Mouse (Mus musculus): ENCODE results near the gene C1qtnf3.

The C1qtnf3 gene

DNA sequence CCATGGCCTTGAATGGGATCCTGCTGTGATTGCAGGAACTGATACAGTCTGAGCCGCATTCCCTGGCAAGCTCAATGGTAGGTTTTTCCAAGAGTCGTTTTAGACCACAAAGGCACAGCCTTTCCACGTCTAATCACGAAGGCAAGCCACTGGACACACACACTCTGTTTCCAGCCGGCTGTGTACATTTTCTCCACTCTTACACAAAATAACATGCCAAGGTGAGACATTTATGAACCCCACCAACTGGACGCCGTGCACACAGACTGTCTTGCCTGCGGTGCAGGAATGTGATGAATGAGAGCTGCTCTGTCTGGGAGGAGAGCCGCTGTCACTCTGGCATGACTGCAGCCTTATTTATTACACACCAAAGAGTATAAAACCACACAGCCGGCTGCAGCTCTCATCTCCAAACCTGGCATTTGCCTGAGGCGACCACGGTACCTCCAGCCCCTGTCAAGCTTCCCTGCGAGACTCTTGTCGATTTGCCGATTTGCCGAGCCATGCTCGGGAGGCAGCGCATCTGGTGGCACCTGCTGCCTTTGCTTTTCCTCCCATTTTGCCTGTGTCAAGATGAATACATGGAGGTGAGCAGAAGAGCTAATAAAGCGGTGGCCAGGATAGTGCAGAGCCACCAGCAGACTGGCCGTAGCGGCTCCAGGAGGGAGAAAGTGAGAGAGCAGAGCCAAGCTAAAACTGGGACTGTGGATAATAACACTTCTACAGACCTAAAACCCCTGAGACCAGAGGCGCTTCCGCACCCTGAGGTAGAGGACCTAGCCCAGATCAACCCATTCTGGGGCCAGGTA is at the start of gene C1qtnf3:
Gene C1qtnf3, plus strand, starts transcription at position 382 of the 809 bp plus-strand sequence.
- no peak for DNase-seq (ENCODE audit: low spot score)

DNA sequence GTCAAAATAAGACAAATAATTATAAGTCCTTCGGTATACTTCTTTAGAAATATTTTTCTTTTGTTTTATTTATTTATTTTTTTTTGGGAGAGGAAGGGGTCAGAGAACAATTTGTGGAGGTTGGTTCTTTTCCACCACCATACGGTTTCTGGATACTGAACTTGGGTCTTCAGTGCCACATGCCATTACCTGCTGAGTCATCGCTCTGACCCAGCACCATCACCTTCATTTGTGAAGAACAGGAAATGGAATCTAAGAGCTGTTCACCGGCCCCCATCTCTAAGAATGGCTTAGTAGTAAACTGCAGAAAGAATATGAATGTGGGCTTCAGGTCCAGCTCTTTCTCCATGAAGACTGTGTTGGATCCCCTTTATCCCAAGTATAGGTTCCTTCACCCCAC is 49.8 kb upstream of the C1qtnf3 start:
- DNase-seq (ENCODE audit: low spot score), result no peak

DNA sequence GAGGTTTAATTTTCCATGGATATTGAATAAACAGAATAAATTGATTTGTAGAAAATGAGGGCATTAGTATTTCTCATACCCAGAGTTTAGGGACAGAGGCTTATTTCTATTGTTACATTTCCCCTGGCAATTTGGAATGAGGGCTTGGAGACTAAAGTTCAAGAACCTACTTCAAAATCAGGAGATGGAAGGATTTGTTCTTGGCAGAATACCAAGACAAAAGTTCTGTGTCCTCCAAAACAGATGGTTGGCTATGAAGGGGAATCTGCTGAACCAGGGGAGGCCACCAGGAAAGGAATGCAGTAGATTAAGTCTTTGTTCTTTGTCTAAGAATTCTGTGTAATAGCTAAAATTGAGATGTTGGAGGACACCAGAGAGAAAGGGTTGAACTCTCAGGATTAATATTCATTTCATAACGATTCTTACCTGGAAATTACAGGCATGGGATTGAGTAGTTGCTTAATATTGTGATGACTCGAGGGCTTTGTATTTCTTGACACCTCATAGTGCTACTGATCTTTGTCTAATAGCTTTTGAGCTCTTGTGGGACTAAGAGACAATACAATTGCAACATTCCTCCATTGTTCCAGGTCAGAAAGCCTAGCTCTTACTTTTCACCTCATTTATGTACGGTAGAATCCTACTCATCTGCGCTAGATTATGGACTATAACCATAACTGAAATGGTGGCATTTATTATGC is 35.4 kb upstream of the C1qtnf3 start:
- DNase-seq (ENCODE audit: low spot score), result no peak

DNA sequence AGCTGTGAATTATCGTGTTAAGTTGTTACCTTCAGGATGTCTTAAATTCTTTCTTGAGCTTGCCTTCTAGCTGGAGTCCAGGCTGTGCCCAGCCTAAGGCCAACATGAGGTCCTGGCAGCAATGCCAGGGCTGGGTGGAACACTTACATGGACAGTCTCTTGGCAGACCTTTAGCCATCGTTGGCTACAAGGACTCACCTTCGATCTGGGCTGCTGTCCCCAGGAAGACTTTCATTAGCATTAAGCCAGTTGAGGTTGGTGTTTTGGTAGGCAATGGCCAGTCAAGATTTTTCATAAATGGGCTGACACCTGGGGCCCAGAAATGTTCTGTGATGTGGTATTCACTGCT is 34.8 kb upstream of the C1qtnf3 start:
- DNase-seq (ENCODE audit: low spot score), result no peak

DNA sequence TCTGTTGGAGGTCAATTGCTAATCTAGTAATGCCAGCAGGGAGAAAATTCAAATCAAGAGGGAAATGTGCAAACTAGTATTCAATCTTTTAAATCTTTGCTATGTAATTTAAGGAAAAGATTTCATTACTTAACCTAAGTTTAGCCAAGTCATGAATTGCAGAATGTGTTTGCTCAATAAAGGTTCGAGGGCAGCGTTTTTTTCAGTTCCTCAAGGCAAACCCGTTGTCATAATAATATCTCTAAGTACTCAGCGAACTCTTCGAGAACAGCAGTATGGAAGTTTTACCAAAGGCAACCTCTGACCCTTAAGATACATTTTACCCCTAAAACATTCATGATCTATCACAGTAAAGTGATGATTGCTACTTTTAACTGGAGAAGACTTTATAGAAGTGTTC is 31.9 kb upstream of the C1qtnf3 start:
- DNase-seq (ENCODE audit: low spot score), result no peak

DNA sequence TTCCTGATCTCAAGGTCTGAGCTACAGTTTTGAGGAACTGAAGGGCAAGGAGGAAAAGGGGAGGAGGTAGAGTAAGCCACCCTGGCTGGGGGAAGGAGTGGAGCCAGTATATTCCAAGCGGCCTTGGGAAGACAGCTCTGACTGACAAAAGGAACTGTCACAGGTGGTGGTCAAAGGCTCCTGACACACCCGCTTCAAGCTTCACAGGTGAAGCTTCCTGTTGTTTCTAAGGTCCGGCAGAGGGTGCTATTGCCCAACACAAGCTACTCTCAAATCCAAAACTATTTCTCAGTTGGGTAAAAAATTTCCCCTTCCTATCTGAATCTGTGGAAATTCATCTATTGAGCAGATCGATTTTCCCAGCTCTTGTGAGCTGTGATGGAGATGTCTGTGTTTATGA is 31.1 kb upstream of the C1qtnf3 start:
- no peak for DNase-seq (ENCODE audit: low spot score)

DNA sequence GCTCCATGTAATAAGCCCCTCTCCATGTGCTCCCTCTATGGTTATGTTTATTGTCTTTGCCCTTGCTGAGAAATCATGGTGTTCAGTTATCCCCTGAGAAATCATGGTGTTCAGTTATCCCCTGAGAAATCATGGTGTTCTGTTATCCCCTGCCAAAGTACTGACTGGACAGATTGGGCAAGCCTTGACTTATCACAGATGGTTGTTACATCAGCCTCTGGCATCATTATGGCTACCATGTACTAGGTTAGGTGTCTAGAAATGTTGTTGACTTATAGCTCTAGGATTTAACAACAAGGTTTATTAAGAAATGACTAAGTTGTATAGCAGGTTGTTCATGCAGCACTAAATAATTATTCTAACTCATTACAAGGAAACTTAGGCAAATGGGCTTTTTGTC is 30.1 kb upstream of the C1qtnf3 start:
- no peak for DNase-seq (ENCODE audit: low spot score)

DNA sequence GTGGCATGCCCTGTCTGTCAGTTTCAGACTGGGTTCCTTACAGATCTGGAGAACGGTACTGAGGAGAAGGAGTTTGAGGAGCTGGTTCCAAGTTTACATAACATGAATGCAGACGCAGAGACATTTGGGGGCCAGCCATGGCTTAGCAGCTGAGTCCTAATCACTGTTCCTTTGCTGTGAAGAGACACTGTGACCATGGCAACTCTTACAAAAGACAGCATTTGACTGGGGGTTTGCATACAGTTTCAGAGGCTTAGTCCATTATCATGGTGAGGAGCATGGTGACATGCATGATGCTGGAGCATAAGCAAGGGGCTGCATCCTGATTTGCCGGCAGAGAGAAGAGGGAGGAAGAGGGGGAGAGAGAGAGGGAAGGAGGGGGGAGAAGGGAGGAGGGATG is 29.6 kb upstream of the C1qtnf3 start:
- no peak for DNase-seq (ENCODE audit: low spot score)

DNA sequence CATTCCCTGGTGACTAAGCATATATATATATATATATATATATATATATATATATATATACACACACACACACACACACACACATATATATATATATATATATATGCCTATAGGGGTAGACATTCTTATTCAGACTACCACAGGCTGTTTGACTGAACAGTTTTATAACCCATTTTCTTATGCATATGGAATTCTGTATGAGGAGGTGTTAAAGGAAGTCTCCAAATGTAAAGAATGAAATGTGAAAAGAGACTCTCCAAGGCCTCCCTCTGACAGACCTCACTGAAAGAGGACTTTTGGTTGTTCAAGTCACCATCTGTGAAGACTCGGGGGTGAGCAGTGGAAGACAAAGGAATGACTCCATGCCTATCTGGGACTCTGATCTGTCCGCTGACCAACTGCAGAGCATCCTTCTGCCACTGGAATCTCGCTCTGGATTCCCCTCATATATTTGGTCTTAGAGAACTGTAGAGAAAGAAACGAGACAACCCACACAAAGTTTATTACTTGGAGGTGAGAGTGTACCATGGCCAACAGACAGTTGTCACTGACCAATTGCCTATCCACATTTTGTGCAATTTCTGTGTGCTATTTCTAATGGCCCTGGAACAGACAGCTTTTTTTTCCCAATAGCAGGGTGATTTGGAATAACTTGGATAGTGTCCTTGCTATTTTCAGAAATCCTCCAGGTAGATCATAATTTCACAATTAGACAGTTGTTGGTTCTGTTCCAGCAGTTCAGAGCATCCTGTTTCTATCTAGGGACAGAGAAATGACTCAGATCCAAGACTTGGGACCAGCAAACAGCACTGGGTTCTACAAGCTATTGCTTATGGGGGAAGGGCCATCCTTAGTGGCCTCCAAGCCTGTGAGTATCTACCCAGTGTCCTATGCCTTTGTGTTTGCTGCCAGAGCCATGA is 28.8 kb upstream of the C1qtnf3 start:
- DNase-seq (ENCODE audit: low spot score), result no peak

DNA sequence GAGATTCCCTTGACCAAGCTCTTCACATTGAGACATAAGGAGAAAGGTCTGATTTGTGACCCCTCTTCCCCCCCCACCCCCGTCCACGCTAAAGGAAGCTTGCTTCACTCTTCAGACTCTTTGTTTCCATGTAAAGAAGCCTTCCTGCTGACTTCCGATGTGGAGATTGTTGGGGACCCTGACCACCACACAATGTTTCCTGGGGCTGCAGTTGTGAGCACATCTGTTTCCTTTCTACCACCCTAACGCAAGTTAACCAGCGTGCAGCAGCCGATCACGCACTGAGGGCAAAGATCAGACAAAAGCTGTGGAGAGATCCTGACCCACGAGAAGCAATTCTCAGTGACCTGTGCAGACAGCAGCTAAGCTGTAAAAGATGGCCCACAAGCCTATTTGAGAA is 24.8 kb upstream of the C1qtnf3 start:
- no peak for DNase-seq (ENCODE audit: low spot score)

DNA sequence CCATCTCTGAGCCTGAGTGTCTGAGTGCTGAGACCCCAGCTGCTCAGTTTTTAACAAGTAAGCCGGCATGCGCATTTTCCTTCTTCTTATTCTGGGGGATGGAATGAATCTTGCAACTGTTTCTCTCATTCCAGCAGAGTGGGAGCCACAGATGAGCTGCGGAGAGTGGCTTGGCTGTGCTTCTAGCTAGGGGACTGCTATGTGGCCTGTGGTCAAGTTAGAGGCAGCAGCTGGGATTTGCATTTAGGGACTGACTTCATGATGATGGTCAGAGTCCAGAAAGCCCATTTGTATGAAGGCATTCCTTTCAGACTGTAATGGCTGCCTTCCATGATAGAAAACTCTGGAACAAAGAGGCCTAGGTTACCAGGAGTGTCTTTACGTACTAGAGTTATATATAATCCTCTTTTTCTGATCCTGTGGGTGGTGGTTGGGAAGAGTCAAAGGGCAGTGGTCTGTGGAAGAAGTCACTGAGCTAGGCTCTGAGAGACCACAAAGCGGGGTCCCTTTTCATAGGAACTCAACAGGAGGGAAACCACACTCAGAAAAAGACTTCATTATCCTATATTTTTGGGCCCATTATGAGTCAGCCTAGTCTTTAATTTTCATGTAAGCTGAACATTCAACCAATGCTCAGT is 23.4 kb upstream of the C1qtnf3 start:
- no peak for DNase-seq (ENCODE audit: low spot score)

DNA sequence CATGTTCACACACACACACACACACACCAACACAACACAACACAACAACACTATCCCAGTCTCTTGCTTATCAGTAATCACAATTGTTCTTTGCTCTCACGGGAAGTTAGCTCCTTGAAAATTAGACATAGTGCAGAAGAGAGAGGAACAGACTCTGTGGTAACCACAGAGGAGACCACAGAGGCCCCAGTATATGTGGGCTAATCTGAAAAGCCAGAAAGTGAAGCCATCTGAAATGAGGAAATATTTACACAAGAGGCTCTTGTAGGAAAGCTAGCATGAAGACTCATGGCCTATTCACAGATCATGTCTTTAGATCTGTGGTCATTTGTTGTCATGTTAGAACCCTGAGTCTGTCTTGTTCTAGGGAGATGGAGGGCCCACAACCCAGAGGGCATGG is 18.2 kb upstream of the C1qtnf3 start:
- no peak for DNase-seq (ENCODE audit: low spot score)

DNA sequence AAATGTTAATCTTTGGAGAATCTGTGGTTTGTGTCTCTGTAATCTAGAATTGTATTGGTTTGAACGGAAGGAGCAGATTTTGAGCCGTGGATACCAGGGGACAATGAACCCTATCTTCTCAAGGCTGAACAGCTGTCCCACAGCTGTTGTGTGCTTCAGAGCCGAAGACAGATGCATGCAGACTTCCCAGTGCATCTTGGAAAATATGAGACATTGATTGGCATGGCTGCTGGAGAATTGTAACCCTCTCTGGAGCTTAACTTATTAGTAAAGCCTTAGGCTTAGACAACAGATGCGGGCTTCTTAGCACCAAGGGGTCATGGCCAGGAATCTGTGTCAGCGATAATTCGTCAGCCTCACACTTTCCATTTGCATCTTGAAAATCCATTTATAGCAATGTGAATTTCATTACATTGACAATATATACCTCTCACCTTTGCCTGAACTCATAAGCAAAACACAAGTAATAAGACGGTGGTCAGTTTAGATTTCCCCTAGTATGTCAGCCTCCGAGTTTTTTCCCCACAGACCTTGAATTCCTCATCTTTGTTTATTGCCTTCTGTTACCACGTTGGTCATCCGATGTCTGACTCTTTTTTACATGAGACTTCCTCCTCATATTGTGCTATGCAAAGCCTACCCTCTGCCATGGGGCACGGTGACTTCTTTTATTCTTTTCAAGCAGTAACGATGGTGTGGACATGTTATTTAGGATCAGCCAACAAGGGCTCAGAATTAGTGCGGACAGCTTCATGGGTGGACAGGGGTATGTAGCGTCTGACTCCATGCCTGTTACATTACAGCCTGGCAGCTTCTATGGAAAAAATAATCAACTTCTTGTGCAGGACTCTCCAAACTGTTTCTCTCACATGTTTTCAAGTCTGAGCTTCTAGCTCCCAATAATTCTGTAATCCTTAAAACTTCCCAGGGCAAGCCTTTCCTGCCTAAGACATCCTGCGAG is 11.7 kb upstream of the C1qtnf3 start:
- DNase-seq (ENCODE audit: low spot score), result no peak

DNA sequence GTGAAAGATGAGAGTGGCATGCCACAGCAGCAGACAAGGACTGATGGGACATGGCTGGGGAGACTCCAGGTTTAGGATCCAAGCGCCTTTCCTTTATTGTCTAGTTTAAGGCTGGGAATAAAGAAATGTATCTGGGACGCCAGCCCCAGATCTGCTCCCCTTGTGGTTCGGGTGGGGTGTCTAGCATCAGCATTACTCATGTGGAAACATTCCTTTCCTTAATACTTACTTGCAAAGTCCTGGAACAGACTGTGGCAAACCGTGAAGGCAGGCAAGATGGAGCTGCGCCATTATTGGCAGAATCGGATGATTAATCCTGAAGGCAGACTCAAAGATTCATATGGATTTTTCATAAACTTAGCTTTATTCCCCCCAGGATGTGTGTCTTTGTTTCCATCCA is 10.2 kb upstream of the C1qtnf3 start:
- no peak for DNase-seq (ENCODE audit: low spot score)

DNA sequence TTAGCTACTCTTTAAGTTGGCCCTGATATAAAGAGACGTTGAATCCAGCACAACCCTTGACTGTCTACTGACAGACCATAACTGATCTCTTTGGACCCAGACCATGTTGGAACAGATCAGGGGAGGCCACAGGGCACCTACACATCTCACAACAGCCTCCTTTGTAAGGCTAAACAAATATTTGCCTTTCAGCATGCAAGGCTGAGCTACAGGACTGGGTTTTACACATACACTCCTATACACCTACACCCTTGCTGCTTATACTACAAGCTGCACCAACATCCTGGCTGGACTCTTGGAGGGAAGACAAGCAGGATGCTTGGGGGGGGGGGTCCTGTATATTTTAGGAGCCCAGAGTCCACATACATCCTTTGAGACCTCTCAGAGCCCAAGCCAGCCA is 4.3 kb upstream of the C1qtnf3 start:
- no peak for DNase-seq (ENCODE audit: low spot score)

DNA sequence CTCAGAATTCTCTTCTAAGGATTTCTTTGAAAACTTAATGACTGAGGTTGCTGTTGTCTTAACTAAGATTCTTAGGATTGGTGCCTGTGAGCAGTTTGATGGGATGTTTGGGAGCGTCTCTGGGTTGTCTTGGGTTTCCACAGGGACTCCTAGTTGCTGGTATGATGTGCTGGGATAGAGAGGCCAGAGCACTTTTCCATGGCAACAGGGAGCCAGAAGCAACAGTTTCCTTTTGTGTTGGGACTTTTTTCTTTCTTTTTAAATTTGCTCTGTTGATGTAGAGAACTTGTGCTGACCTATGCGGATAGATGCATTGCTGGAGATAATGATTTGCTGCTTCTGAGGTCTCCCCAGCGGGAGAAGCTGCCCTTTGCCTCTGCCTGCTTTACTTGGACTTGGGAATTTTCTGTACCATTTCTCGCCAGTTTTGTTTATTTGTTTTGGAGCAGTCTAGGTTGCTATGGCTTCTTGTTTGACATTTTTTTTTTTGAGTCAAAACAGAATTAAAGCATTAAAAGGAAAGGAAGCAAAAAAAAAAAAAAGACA is 701 bp downstream of the C1qtnf3 start:
- DNase-seq (ENCODE audit: low spot score), result no peak

DNA sequence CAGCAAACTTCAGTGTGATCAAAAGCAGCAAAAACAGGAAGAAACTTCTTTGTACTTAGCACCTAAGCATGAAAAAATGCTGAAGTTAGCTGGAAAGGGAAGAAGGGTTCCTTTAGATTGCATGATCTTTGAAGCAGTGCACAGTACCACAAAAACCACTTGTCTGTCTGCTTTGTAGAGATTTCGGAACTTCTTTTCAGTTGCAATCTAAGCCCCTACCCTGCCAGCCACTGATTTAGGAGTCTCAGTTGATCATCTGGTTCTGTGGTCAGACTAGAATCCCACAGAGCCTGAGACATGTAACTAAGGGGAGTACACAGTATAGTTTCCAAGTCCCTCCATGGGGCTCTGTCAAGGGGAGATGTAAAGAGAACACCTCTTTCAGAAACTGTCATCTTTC is 1.3 kb downstream of the C1qtnf3 start:
- no peak for DNase-seq (ENCODE audit: low spot score)

DNA sequence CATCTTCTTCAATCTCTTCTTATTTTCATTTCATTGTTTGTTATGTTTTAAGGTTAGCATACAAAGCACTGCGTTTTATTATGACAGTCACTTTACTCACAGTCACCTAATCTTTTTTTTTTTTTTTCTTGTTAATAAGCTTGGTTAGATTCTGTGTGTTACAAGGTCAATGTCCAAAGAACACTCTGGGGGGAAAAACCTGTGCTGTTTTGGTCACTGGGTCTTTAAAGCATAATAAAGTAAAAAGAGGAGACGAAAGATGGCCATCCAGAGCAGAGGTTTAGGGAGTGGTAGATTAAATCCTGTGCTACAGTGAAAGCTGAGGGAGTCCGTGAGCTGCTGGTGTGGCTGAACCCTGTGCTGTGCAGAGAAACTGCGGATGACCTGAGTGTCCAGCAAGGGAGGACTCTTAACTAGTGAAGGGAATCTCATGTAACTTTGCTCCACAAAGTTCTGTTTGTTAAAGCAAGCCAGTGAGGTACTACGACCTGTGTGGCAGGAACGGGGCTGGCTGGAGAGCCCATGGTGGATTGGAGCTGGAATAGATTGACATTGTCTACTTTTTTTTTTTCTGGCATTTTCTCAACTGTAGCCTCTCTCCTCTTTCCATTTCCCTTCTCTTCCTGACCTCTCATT is 2.4 kb downstream of the C1qtnf3 start:
- no peak for DNase-seq (ENCODE audit: low spot score)

DNA sequence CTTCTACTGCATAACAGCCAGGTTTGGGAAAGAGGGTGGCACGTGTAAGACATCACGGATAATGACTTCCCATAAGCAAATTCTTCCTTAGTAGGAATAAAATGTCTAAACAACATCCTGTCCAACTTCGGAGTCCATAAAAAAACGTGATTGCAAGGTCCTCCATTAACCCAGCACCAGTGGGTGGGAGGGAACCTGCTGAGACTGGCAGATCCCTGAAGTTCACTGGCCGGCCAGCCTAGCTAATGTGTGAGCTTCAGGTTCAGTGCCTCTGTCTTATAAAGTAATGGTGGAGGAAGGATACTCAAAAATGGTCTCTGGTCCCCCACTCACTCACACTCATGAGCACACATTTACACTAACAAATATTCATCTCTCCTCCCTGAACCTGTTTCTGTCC is 3.0 kb downstream of the C1qtnf3 start:
- no peak for DNase-seq (ENCODE audit: low spot score)

DNA sequence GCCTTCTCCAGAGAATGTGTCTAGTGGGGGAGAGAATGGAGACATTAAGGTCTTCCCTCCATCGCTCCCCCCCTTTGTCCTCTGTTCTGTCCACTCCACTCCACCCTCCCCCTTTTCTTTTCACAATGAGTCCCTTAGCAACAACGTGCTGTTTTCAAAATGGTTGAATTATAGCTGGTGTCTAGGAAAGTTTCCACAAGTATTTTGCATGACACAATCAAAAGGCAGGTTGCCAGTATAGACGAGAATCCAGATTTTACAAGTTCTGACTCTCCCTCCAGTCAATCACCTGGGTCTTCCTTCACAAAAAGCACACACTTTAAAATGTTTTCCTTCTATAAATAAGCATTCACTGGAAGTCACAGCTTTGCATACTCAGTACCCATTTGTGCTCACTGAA is 4.6 kb downstream of the C1qtnf3 start:
- no peak for DNase-seq (ENCODE audit: low spot score)
